Mouse (Mus musculus) gonadal fat pad, adult 2 months (tissue): ENCODE data around the gene Hecw1. TPM values are rescaled to one million over a fixed set of nuclear protein-coding genes. Genes with fewer than 3 reads are reported as not detected.

ENCODE experiments used
- DNase-seq: peaks from one replicate; pipeline ENCODE4 v3.0.0-alpha.2; 2012; ENCODE audit warnings: low read depth
- polyA plus RNA-seq: library from polyadenylated mRNA; depleted of rRNA; stranded (reverse); fragments of >200 nt; gene quantifications from 2 replicates; pipeline ENCODE4 v1.2.3, GENCODE M21; 2012; rRNA removed

Hecw1 gene
- polyA plus RNA-seq: 0.03 and 0.06 TPM in 2 replicates

- no peak for DNase-seq
These were observed at the start of gene Hecw1 for GRCm38 (mm10) chr13:14522906-14523269. TSS of gene Hecw1 (minus strand) at chr13:14523228.

GRCm38 (mm10) chr13:14561336-14561735 lies 38.3 kb upstream of the Hecw1 start:
- no peak for DNase-seq

- DNase-seq: no peak
These were observed 29.6 kb upstream of the Hecw1 start for GRCm38 (mm10) chr13:14552628-14553027.

- no peak for DNase-seq
These were observed 19.8 kb upstream of the Hecw1 start for GRCm38 (mm10) chr13:14542860-14543259.

GRCm38 (mm10) chr13:14522128-14522905 lies 711 bp downstream of the Hecw1 start:
- DNase-seq: no peak

GRCm38 (mm10) chr13:14521746-14522127 lies 1.3 kb downstream of the Hecw1 start:
- DNase-seq: no peak

GRCm38 (mm10) chr13:14519605-14520004 lies 3.4 kb downstream of the Hecw1 start:
- DNase-seq: no peak

- no peak for DNase-seq
These were observed 5.5 kb downstream of the Hecw1 start for GRCm38 (mm10) chr13:14517478-14517877.

GRCm38 (mm10) chr13:14515106-14515505 lies 7.9 kb downstream of the Hecw1 start:
- no peak for DNase-seq

- DNase-seq: no peak
These were observed 9.1 kb downstream of the Hecw1 start for GRCm38 (mm10) chr13:14513934-14514333.

GRCm38 (mm10) chr13:14506765-14507164 lies 16.3 kb downstream of the Hecw1 start:
- no peak for DNase-seq

- DNase-seq: no peak
These were observed 22.8 kb downstream of the Hecw1 start for GRCm38 (mm10) chr13:14500251-14500650.

GRCm38 (mm10) chr13:14498780-14499179 lies 24.2 kb downstream of the Hecw1 start:
- DNase-seq: no peak

GRCm38 (mm10) chr13:14496954-14497353 lies 26.1 kb downstream of the Hecw1 start:
- DNase-seq: no peak

- no peak for DNase-seq
These were observed 35.2 kb downstream of the Hecw1 start for GRCm38 (mm10) chr13:14487812-14488211.

- no peak for DNase-seq
These were observed 51.9 kb downstream of the Hecw1 start for GRCm38 (mm10) chr13:14471121-14471520.

GRCm38 (mm10) chr13:14467517-14467916 lies 55.5 kb downstream of the Hecw1 start:
- no peak for DNase-seq

GRCm38 (mm10) chr13:14461036-14461435 lies 62.0 kb downstream of the Hecw1 start:
- no peak for DNase-seq

- no peak for DNase-seq
These were observed 66.0 kb downstream of the Hecw1 start for GRCm38 (mm10) chr13:14457043-14457442.

- DNase-seq: no peak
These were observed 83.5 kb downstream of the Hecw1 start for GRCm38 (mm10) chr13:14439540-14439939.

- no peak for DNase-seq
These were observed 94.0 kb downstream of the Hecw1 start for GRCm38 (mm10) chr13:14428845-14429553.

- no peak for DNase-seq
These were observed 98.2 kb downstream of the Hecw1 start for GRCm38 (mm10) chr13:14424836-14425235.

GRCm38 (mm10) chr13:14413405-14413804 lies 109.6 kb downstream of the Hecw1 start:
- no peak for DNase-seq
